Mouse (Mus musculus): ENCODE measurements at regions not wholly inside any gene's neighbourhood (a gene's known extent, or its start where the extent isn't known, plus 50 kb on each side); places are given as distances from the start of the nearest gene placed in this dataset.

DNA sequence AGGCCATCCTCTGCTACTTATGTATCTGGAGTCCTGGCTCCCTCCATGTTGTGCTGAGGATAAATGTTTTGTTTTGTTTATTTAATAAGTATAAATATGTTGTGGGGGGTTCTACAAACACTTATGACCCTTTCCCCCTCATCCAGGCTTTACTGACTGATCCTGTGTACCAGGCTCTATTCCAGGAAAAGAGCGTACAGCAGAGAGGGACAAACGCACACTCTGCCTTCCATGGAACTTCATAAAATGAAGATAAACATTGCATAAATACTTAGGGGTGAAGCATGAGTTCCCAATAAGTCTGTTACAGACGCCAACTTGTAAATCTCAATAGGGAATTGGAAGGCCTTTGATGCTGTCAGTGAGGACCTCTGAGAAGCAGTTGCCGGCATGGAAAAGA lies 263.7 kb upstream of the Atp2b1 start:
- CTCF ChIA-PET: interaction anchor here (0.6 kb wide), 1 partner anchor 266 kb away, joined by 7 read pairs; no protein-coding TSS in a partner anchor

DNA sequence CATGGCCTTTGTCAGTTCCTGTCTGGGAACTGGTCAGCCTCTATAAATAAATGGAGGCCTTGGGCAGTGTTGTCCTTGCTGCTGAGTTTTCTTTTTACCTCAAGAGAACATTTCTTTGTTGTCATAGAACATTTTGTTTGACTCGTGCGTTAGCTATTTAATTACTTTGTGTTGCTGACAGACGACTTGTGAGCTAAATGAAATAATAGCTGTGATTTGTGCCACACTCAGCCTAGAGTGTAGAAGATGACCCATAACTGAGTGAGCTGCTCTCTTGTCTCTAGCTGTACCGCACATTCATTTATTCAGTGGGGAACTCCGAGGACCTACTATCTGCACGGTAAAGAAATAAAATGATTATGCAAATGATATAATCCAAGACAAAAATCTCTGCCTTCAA lies 263.1 kb upstream of the Atp2b1 start:
- CTCF ChIA-PET: no interaction called here

DNA sequence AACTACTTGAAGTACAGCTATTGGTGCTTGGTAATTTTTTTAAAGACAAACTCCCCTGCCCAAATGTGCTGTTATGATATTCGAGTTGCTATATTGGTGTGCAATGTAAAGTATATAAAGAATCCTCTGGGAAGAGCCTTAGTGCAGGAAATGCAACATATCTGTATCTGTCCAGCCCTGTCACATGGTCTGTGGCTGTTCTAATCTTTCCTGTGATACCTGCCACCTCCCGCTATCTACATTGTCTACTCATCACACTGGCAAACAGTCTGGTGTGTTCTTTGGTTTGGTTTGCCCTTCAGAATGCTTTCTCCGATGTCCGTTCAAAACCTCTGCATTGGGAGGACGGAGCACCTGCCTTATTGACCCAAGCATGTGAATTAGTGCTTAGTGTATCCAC lies 262.6 kb upstream of the Atp2b1 start:
- CTCF ChIA-PET: no interaction called here

DNA sequence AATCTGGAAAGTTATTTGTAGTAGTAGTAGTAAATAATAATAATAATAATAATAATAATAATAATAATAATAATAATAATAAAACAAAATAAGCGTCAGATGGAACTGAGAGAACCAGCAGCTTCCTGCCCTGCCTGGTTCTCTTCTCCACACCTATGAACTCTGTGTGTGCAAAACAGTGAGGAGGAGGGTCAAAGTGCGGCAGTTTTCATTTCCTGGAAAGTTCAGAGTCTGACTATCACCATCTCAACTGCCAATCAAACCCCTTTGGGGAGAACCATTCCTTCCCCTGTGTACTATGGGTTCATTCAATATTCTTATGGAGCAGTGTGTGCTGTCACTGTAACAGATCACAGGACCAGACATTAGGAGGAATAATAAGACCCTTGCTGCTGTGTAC lies 262.1 kb upstream of the Atp2b1 start:
- CTCF ChIA-PET: no interaction called here

DNA sequence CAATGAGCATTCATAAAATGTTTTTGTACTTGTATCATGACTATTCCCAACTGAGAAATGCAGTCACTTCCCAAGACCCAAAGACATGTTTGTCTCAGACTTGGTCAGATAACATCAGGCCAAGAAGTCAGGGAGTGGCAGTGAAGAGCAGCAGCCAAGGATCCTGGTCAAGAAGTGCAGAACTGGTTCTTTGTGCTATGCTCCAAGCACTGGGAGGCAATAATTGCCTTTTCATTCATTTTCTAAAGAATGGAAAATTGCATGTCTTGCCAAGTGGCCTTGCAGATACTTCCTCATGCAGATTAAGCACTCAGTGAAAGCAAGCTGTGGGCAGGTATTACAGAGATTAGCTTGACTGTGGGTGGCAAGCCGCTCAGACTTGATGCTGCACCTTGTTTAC lies 253.5 kb upstream of the Atp2b1 start:
- CTCF ChIA-PET: no interaction called here

DNA sequence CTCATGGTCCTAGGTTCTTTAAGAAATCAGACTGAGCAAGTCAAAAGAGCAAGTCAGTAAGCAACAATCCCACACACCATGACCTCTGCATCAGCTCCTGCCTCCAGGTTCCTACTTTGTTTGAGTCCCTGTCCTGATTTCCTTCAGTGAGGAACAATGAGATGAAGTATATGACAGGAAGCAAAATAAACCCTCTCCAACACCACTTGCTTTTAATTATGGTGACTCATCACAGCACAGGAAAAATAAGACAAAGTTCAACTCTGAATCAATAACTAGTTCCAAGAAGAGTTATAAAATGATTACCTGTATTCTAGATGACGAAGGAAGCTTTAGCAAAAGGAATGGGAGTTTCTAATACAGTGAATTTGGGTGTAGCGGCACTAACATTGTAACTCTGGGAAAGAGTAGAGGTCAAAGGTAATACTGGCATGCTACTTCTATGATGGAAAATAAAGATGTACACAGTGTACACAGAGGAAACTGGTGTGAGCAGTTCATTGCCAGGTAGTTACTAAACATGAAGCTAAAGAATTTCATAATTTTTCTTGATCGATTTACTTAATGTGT lies 248.2 kb upstream of the Atp2b1 start:
- CTCF ChIA-PET: no interaction called here

DNA sequence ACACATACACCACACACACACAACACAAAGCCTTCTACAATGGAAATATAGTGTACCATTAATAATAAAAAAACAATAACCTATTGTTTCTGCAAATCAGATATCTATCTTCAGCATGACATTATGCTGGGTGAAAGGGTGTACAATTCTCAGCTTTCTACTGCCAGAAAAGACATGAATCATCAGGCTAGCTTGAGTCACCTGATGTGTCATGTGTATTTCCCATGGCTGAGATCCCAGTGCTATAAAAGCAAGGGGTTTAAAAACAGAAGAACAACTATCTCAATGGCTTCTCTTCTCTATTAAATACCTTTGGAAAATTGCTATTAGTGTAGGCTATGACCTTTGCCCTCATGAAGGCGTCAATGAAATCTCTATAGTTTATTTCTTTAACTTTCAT lies 246.5 kb upstream of the Atp2b1 start:
- CTCF ChIA-PET: no interaction called here

DNA sequence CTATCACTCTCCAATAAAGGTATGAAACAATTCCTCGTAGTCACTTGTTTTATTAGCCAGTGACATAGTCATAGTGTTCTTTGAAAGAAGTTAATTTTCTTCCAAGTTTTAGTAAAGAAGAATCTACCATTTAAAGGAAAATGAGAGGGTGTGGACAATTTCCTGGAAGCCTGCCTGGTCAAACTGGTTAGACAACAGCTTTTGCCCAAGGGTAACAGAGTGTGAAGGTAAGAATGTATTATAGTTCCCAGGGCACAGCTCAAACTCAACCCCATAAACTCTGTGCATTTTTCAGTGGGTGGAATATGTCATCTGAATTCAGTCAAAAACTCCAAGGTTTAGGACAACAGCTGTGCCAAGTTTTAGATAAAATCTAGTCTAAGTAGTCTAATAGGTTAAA lies 240.1 kb upstream of the Atp2b1 start:
- CTCF ChIA-PET: no interaction called here

DNA sequence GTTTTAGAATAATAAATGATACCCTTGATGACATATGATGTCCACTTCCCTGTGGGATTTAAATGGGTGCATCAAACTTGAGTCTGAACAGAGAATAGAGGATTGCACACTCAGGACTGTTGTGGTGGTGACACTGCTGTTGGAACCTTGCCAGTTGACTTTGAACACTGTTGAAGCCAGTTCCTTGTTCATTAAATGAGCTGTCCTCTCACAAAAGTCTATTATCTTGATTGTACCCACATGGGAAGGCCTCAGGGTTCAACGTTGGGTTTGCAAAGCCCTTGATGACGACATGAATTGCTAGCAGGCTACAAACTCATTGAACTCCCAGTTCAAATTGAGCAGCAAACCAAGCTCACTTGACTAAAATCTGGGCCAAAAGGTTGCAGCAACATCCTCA lies 237.3 kb upstream of the Atp2b1 start:
- CTCF ChIA-PET: no interaction called here

DNA sequence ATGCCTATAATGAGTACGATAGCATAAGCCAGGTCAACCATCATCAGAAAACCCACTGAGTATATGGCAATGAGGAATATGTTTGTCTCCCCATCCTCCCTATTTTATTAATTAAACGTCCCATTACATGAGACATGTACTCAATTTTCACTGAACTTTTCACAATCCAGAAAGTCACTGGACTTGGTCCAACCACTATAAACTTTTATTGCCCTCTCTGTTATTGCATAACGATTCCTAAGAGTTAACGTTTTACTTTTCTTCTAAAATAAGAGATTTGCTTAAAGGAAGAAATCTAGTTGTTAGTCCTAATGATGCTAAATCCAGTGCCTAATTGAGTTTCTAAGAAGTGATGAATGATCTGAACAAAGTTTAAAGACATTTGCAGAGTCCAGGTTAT lies 236.0 kb upstream of the Atp2b1 start:
- CTCF ChIA-PET: no interaction called here

DNA sequence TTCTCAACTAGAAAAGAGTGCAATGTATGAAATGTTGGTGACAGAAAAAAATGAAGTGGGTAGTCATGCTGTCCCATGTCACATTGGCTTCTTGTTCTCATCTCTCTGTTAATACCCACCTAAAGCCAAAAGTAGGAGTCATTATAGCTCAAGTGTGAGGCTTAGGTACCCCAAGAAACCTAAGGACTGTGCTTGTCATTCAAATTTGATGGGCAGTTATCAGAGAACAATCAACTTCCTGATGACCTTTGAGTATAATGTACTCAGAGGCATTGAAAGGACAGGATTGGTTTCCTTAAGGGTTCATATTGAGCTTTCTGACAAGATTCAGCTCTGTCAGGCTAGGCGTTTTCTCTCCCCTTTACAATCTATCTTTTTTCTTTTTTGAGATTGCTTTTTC lies 231.8 kb upstream of the Atp2b1 start:
- CTCF ChIA-PET: no interaction called here

DNA sequence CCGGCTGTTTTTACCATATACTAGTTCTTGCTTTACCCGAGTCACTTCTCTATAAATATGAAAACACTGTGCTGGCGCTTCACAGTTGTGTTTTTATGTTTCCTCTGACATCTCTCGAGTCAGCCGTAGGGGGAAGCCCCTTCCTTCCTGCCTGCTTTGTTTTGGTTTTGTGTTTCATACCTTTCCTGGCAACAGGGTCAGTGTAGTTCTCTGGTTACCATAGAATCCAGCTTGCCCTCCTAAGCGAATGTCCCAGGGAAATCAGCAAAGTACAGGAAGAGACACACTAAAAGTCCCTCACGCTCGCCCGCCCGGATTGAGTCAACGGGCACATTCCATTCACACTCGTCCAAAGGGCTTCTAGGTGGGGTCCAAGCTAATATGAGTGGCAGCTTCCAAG lies 230.0 kb upstream of the Atp2b1 start:
- CTCF ChIA-PET: no interaction called here

DNA sequence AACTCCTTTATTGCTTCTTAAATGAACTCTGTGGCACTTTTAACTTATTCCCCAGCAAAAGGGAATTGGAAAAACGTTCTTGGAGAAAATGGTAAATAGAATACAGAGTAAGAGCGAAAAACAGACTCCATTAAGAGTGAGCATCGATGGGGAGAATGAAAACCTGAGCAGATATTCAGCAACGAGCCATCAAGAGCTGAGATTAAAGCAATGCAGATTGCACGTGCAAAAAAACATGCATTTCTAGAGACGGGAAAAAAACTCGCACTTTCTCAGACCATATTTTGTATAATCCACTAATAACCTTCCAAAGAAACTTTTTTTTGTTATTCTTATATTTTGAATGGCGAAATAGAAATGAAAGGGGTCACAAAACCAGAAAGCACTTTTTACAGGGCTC lies 229.5 kb upstream of the Atp2b1 start:
- CTCF ChIA-PET: no interaction called here

DNA sequence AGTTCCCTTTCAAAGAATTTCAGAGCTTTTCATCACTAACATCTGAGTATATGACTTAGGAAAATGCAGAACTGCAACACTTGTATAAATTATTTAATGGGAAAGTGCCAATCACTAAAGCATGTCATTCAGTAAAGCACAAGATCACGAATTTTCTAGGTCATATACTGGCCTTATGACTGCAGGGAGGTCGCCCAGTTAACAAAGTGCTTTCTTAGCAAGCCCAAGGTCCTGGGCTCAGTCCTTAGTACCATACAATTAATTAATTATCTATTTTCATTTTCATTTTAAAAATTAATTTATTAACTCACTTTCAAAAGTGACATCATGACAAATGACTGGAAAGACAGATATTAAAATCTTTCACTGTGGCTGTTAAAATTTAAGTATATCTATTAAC lies 228.5 kb upstream of the Atp2b1 start:
- CTCF ChIA-PET: interaction anchor here (0.7 kb wide), 1 partner anchor 13 kb away, joined by 4 read pairs; no protein-coding TSS in a partner anchor

DNA sequence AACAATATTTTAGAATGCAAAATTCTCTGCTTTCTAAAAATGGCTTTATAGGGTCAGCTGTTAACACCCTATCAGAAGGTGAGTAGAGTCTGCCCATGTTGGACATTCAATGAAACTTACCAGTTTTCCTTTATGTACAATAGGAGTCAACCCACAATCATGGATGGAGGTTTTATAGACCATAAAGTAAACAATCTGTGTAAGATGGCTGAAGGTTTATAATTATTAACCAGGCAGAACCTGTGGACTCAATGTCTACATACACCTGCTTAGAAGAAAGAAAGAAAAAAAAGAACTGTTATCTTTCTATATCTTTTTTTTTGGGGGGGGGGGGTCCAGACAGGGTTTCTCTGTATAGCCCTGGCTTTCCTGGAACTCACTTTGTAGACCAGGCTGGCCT lies 227.8 kb upstream of the Atp2b1 start:
- CTCF ChIA-PET: no interaction called here

DNA sequence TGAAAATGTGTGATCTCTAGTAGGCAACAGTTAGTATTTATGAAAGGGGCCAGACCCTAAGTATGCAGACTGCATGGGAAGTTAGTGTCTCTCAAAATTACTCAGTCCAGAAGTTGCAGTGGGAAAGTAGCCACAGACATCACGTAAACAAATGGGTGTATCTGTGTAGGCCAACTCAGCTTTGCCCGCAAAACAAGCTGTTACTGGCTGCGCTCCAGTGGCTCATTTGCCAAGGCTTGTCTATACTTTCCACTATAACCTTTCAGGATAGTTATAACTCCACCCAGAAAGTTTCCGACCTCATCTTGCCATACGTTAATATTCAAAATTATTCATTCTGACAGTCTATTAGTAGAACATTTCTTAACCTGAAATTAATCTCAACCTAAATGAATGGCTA lies 222.4 kb upstream of the Atp2b1 start:
- CTCF ChIA-PET: no interaction called here

DNA sequence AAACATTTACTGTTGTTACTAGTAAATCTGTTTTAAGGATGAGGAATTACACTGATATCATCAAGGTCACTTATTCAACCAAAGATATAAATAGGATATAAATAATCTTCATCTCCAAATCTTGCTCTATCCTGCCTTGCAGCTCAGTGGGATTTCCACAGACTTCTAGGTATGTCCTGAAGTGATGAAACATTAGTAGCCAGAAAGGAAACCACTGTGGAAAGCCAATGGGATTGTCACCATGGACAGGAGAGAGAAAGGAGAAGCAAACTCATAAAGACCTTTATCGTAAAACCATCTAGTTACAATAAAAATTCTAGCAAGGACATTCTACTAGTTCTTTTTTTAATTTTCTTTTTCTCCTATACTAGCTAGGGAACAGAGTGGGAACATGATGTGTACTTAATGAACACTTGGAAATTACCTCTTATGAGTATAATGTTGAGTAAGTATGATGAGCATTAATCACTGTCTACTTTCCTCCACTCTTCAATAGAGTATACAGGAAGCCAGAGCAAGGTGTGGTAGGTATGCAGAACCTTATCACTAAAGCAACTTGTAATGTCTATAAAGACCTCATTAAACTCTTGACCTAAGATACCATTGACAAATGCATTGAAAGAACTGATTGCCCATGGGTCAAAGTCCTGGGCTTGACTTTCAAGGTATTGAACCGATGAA lies 219.4 kb upstream of the Atp2b1 start:
- CTCF ChIA-PET: no interaction called here

DNA sequence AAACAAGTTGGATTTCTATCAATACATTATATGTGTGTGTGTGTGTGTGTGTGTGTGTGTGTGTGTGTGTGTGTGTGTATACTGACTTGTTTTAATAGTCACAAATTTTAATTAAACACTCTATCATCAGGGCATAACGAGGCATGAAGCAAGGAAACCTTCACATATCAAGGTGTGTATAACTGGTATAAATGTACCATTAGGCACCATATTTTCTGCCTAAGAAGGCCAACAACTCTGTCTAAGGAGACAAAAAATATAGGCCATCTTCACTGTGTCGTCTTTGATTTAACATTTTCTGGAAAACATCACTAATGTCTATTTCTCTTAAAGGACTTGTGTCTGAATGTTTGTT lies 218.9 kb upstream of the Atp2b1 start:
- CTCF ChIA-PET: no interaction called here

DNA sequence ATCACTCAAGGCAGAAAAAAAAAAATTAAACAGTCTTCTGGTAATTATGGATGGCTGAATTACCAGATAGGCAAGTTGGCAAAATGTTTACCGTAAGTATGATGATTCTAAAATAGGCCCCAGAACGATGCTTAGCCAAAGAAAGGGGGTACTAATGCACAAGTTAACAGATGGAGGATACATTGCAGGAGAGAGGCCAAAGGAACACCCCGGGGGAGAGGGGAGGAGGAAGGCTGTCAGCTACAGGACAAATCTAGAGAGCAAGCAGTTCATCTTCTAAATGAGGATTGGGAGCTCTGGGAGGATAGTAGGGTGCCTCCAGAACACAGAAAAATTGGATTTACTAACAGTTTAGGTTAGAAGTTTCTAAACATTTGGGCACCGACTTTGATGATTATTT lies 216.3 kb upstream of the Atp2b1 start:
- CTCF ChIA-PET: no interaction called here

DNA sequence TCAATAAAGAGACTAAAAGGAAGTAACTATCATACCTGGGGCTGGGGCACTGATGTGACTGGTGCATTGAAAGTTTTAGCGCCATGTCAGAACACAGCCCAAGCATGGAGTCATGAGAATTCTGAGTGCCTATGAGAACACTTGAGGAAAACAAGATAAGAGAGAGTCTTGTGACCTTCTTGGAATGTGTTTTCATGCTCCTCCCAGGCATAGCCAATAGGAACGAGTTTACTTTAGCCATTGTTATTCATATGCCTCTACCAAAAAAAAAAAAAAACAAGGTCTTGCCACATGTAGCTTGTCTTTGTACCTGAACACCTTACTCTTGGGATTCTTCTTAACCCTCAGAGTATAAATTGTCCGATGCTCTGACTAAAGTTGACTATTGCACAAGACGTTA lies 214.6 kb upstream of the Atp2b1 start:
- CTCF ChIA-PET: no interaction called here

DNA sequence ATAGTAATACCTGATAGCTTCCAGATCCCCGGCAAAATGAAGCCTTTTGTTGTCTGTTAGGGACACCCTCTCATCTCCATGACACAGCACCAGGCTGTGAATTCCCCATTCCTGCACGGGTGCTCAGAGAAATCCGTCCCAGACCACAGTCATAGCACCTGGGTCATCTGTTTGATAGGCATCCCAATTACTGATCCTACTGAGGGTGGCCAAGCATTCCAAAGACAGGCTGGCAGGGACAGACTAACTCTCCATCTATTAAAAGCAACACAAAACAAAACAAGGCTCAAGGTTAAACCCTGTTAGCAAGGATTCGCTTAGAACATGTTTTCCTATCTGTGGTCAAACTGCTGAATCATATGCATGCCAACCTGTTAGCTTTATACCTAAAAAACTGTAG lies 213.8 kb upstream of the Atp2b1 start:
- CTCF ChIA-PET: no interaction called here

DNA sequence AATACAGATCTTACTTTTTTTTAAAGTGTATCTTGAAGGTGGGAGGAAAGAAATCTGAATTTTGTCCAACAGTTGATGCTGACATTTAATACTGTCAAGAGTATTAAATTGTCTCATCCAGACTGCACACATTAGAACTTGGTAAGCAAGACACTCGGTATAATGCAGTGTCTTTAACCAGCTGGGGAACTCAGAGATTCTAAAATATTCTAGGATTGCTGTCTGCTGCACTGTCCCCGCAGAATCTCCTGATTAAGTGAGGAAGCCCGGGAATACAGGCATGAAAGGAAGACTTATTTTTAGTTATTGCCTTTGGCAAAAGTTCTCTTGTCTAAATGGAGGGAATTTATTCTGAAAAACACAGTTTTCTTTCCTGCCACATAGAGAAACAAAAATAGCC lies 212.9 kb upstream of the Atp2b1 start:
- CTCF ChIA-PET: no interaction called here

DNA sequence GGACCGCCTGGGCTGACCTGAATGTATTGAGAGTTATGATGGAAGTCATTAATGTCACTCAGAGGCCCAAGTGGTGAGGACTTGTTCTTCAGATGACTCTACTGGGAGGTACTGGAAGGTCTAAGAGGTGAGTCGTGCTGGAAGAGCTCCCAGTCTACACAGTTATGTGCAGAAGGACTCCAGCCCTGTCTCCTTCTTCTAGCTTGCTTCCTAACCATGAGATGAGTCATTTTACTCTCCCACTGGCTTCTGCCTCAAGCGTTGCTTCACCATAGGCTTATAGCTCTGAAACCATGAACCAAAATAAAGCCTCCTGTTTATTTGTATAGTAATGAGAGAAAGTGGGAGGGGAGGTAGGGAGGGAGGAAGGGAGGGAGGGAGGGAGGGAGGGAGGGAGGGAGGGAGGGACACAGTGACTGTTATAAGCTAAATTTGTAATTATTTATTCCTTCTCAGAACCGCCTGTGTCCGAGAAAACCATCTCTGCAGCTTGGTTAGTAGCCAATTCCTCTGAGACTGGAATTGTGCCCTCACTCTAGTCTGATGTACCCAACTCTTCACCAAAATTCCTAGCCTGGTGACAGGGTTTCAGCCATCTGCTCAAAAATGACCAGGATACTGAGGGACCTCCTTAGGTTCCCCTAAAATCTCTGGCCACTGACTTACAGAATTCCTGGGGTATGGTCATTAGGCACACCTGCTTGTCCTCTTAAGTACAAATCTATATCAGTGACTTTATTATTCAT lies 211.6 kb upstream of the Atp2b1 start:
- CTCF ChIA-PET: interaction anchor here (0.7 kb wide), 1 partner anchor 158 kb away, joined by 7 read pairs; no protein-coding TSS in a partner anchor

All from spleen, embryonic (tissue).